Mouse (Mus musculus): ENCODE measurements at regions not wholly inside any gene's neighbourhood (a gene's known extent, or its start where the extent isn't known, plus 50 kb on each side); places are given as distances from the start of the nearest gene placed in this dataset.

DNA sequence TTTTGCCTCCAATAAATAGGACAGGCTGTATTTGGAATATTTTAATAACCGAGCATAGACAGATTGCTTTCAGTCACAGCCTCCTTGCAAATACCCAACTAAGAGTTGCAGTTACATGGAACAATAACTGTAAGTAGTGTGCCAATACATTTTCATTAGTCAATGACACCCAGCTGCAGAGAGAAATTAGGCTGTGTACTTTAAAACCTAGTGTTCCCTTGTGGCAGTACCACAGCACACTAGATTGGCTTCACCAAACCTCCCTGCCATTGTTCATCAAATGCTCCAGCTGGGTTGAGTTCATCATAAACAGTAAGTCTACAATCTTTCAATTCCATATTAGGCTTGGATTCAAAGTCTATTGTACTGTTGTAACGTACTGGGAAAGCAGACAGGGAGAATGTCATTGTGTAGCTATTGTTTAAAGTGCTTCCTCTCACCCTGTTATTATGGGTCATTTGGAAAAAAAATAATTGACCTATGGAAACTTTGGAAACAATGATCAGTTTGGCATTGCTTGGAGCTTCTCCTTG lies 425.1 kb downstream of the Phex start:
- no peaks in the 10 kb centered on the region for H3K36me3 ChIP-seq (ENCODE audit: insufficient read depth, low read length)
- H3K4me3 ChIP-seq (ENCODE audit: low read length), result no peak overlapping the region
- no peak overlapping the region for H3K9ac ChIP-seq (replicated peaks; ENCODE audit: low read length)
- no peaks in the 10 kb centered on the region for H3K27me3 ChIP-seq (ENCODE audit: insufficient read depth, low read length)
- 0 out of 2 replicates have a peak, but pooled peaks cover 3% of the 10 kb centered on the region for H3K9me3 ChIP-seq (ENCODE audit: low read length)
- 70% methylated on average over 2 of the region's 2 CpGs for WGBS
- no peaks in the 10 kb centered on the region for H3K4me1 ChIP-seq (ENCODE audit: insufficient read depth, low read length)
- H3K4me2 ChIP-seq (replicated peaks; ENCODE audit: low read depth, low read length), result no peak overlapping the region
- no peak overlapping the region for H3K27ac ChIP-seq (ENCODE audit: low read length)
- ATAC-seq (ENCODE audit: low FRiP score, low TSS enrichment), result no peak

DNA sequence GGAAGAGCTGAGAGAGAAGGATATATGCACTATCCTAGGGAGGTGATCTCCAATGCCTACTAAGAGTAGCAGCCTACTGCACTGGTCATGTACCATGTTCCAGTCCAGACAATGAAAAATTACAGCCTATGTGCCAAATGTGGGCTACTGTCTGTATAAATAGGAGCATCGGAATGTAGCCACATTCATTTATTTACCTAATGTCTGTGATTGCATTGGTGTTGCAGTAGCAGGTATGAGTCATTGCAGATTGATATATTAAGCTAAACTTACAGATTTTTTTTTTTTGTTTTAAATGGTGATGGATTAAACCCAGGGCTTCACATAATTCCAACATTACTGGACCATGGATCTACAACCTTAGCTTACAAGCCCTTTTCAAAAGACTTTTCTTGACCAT lies 468.0 kb downstream of the Phex start:
- ATAC-seq (ENCODE audit: low FRiP score, low TSS enrichment), result no peak
- H3K27me3 ChIP-seq (ENCODE audit: insufficient read depth, low read length), result no peaks in the 10 kb centered on the region
- WGBS, result 100% methylated on average over 1 of the region's 1 CpGs

GRCm38 (mm10) chrX:156944223-156944622 lies 470.9 kb downstream of the Phex start:
- H3K27ac ChIP-seq (ENCODE audit: low read length), result no peak overlapping the region
- H3K36me3 ChIP-seq (ENCODE audit: insufficient read depth, low read length), result no peaks in the 10 kb centered on the region
- H3K4me2 ChIP-seq (replicated peaks; ENCODE audit: low read depth, low read length), result no peak overlapping the region
- ATAC-seq (ENCODE audit: low FRiP score, low TSS enrichment), result no peak
- WGBS, result 58% methylated on average over 1 of the region's 1 CpGs
- H3K9me3 ChIP-seq (ENCODE audit: low read length), result no peaks in the 10 kb centered on the region
- no peaks in the 10 kb centered on the region for H3K4me1 ChIP-seq (ENCODE audit: insufficient read depth, low read length)
- no peaks in the 10 kb centered on the region for H3K27me3 ChIP-seq (ENCODE audit: insufficient read depth, low read length)
- no peak overlapping the region for H3K9ac ChIP-seq (replicated peaks; ENCODE audit: low read length)
- H3K4me3 ChIP-seq (ENCODE audit: low read length), result no peak overlapping the region

More for the DNA sequence above, 468.0 kb downstream of the Phex start:
- no peak overlapping the region for H3K4me3 ChIP-seq (ENCODE audit: low read length)
- no peaks in the 10 kb centered on the region for H3K36me3 ChIP-seq (ENCODE audit: insufficient read depth, low read length)
- H3K27ac ChIP-seq (ENCODE audit: low read length), result no peak overlapping the region
- no peaks in the 10 kb centered on the region for H3K9me3 ChIP-seq (ENCODE audit: low read length)
- no peak overlapping the region for H3K4me2 ChIP-seq (replicated peaks; ENCODE audit: low read depth, low read length)
- no peaks in the 10 kb centered on the region for H3K4me1 ChIP-seq (ENCODE audit: insufficient read depth, low read length)
- H3K9ac ChIP-seq (replicated peaks; ENCODE audit: low read length), result no peak overlapping the region

DNA sequence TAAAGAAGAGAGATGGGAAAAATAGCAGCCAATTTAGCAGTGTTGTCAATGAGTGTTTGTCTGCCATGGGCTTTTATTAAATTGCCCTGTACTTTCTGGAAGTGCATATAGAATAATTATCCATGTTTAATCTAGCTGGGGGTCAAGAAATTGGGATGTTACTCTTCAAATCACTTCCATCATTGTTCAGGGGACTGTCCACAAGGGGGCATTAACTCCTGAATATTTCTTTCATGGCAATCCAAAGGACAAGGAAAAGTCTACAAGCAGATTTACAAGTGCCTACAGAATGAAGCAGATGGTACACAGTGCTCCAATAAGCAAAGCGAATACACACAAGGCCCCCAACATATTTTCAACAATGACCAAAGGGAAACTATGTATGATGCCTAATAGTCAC lies 501.7 kb downstream of the Phex start:
- 82% methylated on average over 1 of the region's 1 CpGs for WGBS
- no peak for ATAC-seq (ENCODE audit: low FRiP score, low TSS enrichment)
- Histone ChIP-seq H3K4me3 (ENCODE audit: low read length) (no peak overlapping the region), H3K4me2 (replicated peaks; ENCODE audit: low read depth, low read length) (no peak overlapping the region), H3K9ac (replicated peaks; ENCODE audit: low read length) (no peak overlapping the region), H3K36me3 (ENCODE audit: insufficient read depth, low read length) (no peaks in the 10 kb centered on the region), H3K9me3 (ENCODE audit: low read length) (no peaks in the 10 kb centered on the region), H3K4me1 (ENCODE audit: insufficient read depth, low read length) (no peaks in the 10 kb centered on the region), H3K27me3 (ENCODE audit: insufficient read depth, low read length) (no peaks in the 10 kb centered on the region), H3K27ac (ENCODE audit: low read length) (no peak overlapping the region)

Data from kidney, embryonic 16.5 days (tissue).